Mouse (Mus musculus) liver, embryonic 14.5 days (tissue): ENCODE data around the gene Chmp3. TPM values are rescaled to one million over a fixed set of nuclear protein-coding genes. Genes with fewer than 3 reads are reported as not detected.

Experiments used
- ATAC-seq: fragments of 200-750 bp; cut with Nextera tagmentation; 2 replicates; pipeline ENCODE4 v1.8.0; 2017; ENCODE audit warnings: moderate number of reproducible peaks, mild to moderate bottlenecking, moderate library complexity; ENCODE audit not compliant: insufficient read depth
- DNase-seq, 3 experiments: peaks; one replicate each; pipeline ENCODE4 v3.0.0-alpha.2; 2012 to 2013; ENCODE audit warnings: low read depth in 3 of 3, low spot score in 3 of 3
- H3K27ac ChIP-seq: fragments of 300-500 bp; sonication (generic); 2 replicates; pipeline ENCODE4 v1.5.1; 2014; ENCODE audit warnings: moderate library complexity, mild to moderate bottlenecking, control low read depth, inconsistent platforms
- H3K27me3 ChIP-seq: fragments of 300-500 bp; sonication (generic); 2 replicates; pipeline ENCODE4 v1.6.1; 2014; ENCODE audit warnings: mild to moderate bottlenecking, low read length, moderate library complexity; ENCODE audit not compliant: control insufficient read depth, insufficient read depth
- H3K36me3 ChIP-seq: fragments of 300-500 bp; sonication (generic); replicated peaks from 2 replicates; pipeline ENCODE4 v1.6.1; 2014; ENCODE audit warnings: low read depth; ENCODE audit not compliant: control insufficient read depth, insufficient read depth
- H3K4me1 ChIP-seq, 2 experiments: fragments of 200-500 bp in 1 of 2; fragments of 300-500 bp in 1 of 2; sonication (generic) in 1 of 2; replicated peaks; 2 replicates each; pipeline ENCODE4 v1.6.1; 2012 to 2014; ENCODE audit warnings: antibody characterized with exemption in 1 of 2, inconsistent platforms in 1 of 2, low read length in 1 of 2; ENCODE audit not compliant: control insufficient read depth in 2 of 2, insufficient read depth in 2 of 2
- H3K4me2 ChIP-seq: fragments of 300-500 bp; sonication (generic); 2 replicates; pipeline ENCODE4 v1.6.1; 2014; ENCODE audit warnings: low read depth, mild to moderate bottlenecking, control low read depth, moderate library complexity
- H3K4me3 ChIP-seq, 2 experiments: fragments of 200-500 bp in 1 of 2; fragments of 300-500 bp in 1 of 2; sonication (generic) in 1 of 2; 2 replicates each; pipeline ENCODE4 v1.5.1; 2012 to 2014; ENCODE audit warnings: low read depth in 2 of 2, low read length in 2 of 2, mild to moderate bottlenecking in 2 of 2, control low read depth in 1 of 2, inconsistent platforms in 1 of 2, moderate library complexity in 1 of 2; ENCODE audit not compliant: insufficient read depth in 1 of 2
- H3K9ac ChIP-seq: fragments of 300-500 bp; sonication (generic); replicated peaks from 2 replicates; pipeline ENCODE4 v1.6.1; 2014; ENCODE audit warnings: mild to moderate bottlenecking, control low read depth, moderate library complexity
- H3K9me3 ChIP-seq: fragments of 300-500 bp; sonication (generic); 2 replicates; pipeline ENCODE4 v1.6.1; 2016; ENCODE audit warnings: low read length, mixed read lengths; ENCODE audit not compliant: control insufficient read depth
- CTCF ChIP-seq: IDR thresholded peaks from 2 replicates; pipeline ENCODE4 v1.5.1; 2016; ENCODE audit warnings: antibody characterized with exemption, low read depth, control low read depth
- EP300 ChIP-seq: IDR thresholded peaks from 2 replicates; pipeline ENCODE4 v1.6.1; 2016; ENCODE audit warnings: antibody characterized with exemption, low read depth
- WGBS: fragments of 180-500 bp; shearing (Covaris S2); extraction: QIAGEN DNeasy Blood & Tissue Kit; methylation state at CpG from one replicate; pipeline ENCODE4 v1.1.7; 2014; ENCODE audit not compliant: insufficient replicate concordance; 5-methylcytosine and 5-hydroxymethylcytosine counted together
- polyA plus RNA-seq, 2 experiments: library from polyadenylated mRNA; depleted of rRNA in 1 of 2; stranded (reverse) in 1 of 2; unstranded in 1 of 2; fragments of >200 nt; fragmentation: Nextera tagmentation in 1 of 2; extraction: Ambion mirVana in 1 of 2; gene quantifications; 2 replicates each; pipeline versions ENCODE4 v1.2.1 to v1.2.3; 2012 to 2014

Gene Chmp3
- polyA plus RNA-seq, 2 experiments: 21.9 to 34.3 TPM

DNA sequence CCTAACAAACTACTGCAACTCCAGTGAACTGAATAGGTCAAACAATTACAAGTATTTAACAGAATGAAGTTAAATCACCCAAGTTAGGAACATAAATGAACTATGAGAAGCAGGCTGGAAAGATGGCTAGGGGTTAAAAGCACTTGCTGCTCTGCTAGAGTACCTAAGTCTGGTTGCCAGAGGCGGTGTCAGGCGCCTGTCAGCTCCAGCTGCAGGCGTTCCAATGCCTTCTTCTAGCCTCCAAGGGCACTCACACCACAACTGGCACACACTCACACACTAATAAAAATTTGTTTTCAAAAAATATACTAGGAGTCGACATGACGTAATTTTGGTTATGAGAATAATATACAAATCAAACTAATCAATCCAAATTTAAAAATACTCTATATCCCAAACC, 78.0 kb downstream of the Chmp3 start:
- Histone ChIP-seq H3K9ac (no peak overlapping the region), H3K36me3 (peaks cover 46% of the 10 kb centered on the region), H3K27ac (no peak overlapping the region), H3K9me3 (no peaks in the 10 kb centered on the region), H3K4me2 (no peak overlapping the region), H3K4me1 (no peaks in the 10 kb centered on the region), H3K4me3 (no peak overlapping the region), H3K27me3 (no peaks in the 10 kb centered on the region)
- TF ChIP-seq CTCF: no peak
- no peak for TF ChIP-seq EP300
- no peak for ATAC-seq
- 84% methylated on average over 5 of the region's 5 CpGs for WGBS
- DNase-seq: no peak

DNA sequence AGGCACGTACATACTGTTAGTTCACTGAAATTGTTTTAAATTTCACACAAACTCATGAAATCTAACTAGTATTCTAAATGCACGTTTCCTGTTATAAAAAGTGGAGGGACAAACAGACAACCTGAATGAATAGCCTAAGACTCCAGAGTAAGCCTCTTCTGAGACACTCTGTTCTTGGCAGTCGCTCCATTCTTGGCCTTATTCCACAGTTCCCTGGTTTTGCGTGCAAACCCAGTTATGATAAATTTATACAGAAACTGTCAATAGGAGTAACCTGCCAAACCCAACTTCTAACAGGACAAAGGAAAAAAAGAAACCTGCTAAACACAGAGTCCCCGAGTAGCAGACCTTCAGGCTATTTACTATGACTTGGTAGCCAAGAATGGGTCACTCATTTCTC, 78.4 kb downstream of the Chmp3 start:
- whole genome bisulfite sequencing: 86% methylated on average over 5 of the region's 5 CpGs
- ATAC-seq: no peak

DNA sequence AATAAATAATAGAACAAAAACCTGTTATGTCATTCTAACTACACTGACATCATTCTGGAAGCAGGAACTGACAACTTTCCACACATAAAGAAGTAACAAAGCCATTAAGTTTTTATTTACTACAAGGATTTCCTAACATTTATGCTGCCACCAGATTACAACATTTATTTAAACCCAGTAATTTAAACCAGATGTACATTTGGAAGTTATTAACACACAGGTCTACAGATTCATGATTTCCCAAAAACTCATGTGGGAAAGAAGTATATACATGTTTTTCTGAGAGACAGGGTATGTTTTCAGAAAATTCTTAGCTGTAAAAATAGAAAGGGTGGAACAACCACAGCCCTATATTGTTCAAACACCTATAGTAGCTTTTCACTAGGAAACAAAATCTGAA, 81.1 kb downstream of the Chmp3 start:
- DNase-seq: no peak
- Histone ChIP-seq H3K27ac (no peak overlapping the region), H3K36me3 (peaks cover 48% of the 10 kb centered on the region), H3K27me3 (no peaks in the 10 kb centered on the region), H3K4me1 (no peaks in the 10 kb centered on the region), H3K9me3 (no peaks in the 10 kb centered on the region), H3K4me2 (no peak overlapping the region), H3K9ac (no peak overlapping the region), H3K4me3 (no peak overlapping the region)
- TF ChIP-seq CTCF (no peak), EP300 (no peak)
- ATAC-seq: no peak

More for the DNA sequence above, 78.4 kb downstream of the Chmp3 start:
- TF ChIP-seq EP300 (no peak), CTCF (no peak)
- no peak overlapping the region for H3K4me3 ChIP-seq
- no peak for DNase-seq
- H3K9me3 ChIP-seq: no peaks in the 10 kb centered on the region
- H3K27ac ChIP-seq: no peak overlapping the region
- H3K9ac ChIP-seq: no peak overlapping the region
- H3K36me3 ChIP-seq: peaks cover 44% of the 10 kb centered on the region
- H3K27me3 ChIP-seq: no peaks in the 10 kb centered on the region
- no peaks in the 10 kb centered on the region for H3K4me1 ChIP-seq
- no peak overlapping the region for H3K4me2 ChIP-seq

DNA sequence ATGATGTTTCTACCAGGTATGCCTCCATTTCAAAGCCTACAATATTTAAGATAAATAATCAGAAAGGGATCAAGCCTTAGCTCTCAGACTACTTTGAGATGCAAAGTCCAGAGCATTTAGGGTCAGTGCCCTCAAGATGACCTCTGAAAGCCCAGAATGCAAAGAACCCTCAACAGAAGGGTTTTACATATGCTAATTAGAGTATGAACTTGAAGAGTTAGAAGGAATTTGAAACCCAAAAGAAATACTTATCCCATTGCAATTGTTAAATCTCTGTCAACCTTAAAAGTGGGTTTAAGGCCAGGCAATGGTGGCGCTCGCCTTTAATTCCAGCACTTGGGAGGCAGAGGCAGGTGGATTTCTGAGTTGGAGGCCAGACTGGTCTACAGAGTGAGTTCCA, 82.4 kb downstream of the Chmp3 start:
- DNase-seq (no peak), ATAC-seq (no peak)
- Histone ChIP-seq H3K9ac (no peak overlapping the region), H3K27ac (no peak overlapping the region), H3K9me3 (no peaks in the 10 kb centered on the region), H3K4me2 (no peak overlapping the region), H3K4me3 (no peak overlapping the region), H3K4me1 (peaks cover 4 to 6% of the 10 kb centered on the region in 2 experiments), H3K36me3 (peaks cover 42% of the 10 kb centered on the region), H3K27me3 (no peaks in the 10 kb centered on the region)
- TF ChIP-seq EP300 (no peak), CTCF (no peak)
- 87% methylated on average over 2 of the region's 2 CpGs for WGBS

DNA sequence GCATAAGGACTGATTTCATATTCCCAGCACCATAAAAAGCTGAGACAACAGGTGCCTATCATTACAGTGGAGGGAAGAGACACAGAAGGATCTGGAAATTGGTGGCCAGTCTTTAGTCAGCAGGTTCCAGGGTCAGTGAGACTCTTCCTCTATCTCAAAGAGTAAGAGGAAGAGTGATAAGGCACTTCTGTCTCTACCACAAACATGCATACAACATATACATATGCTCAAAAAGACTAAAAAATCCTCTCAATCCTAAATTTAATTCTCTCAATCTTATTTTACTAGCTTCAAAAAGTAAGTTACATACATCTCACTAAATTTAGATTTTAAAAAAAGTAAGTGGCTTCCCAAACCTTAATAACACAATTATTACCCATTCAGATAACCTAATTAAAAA, 83.7 kb downstream of the Chmp3 start:
- Histone ChIP-seq H3K4me2 (no peak overlapping the region), H3K4me3 (no peak overlapping the region), H3K4me1 (peaks cover 12 to 13% of the 10 kb centered on the region in 2 experiments), H3K9ac (no peak overlapping the region), H3K27ac (no peak overlapping the region), H3K9me3 (no peaks in the 10 kb centered on the region), H3K36me3 (peaks cover 40% of the 10 kb centered on the region), H3K27me3 (no peaks in the 10 kb centered on the region)
- DNase-seq: no peak
- TF ChIP-seq CTCF (no peak), EP300 (no peak)
- ATAC-seq: no peak

DNA sequence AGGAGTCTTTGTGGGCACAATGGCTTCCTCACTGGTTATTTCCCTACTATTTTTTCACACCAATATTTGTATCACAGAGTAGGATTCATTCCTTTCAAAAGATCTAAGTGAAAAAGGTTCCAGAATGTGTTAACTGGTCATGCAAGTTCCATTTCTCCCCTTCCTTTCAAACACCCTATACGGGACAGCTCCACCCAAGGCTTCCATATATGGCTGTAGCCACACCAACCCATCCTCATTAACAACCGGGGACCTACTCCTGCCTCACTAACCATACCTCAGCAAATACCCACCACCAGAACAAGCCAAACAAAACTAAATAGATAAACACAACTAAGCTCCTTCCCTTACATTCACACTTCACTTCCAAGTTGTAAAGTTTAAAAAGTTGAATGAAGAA, 87.6 kb downstream of the Chmp3 start:
- H3K27me3 ChIP-seq: no peaks in the 10 kb centered on the region
- peak overlapping the region; percentile 88 to 90; a peak in 3 of 4 replicates for H3K4me3 ChIP-seq
- TF ChIP-seq CTCF: no peak
- TF ChIP-seq EP300: no peak
- no peaks in the 10 kb centered on the region for H3K9me3 ChIP-seq
- peaks cover 16% of the 10 kb centered on the region for H3K36me3 ChIP-seq
- peak overlapping the region; percentile 94 for H3K4me2 ChIP-seq
- 12% methylated on average over 2 of the region's 2 CpGs for WGBS
- H3K4me1 ChIP-seq: peaks cover 12 to 13% of the 10 kb centered on the region in 2 experiments
- H3K9ac ChIP-seq: peak overlapping the region; percentile 96
- H3K27ac ChIP-seq: no peak overlapping the region
- ATAC-seq (no peak), DNase-seq (no peak)
